Mouse (Mus musculus) ES-Bruce4 (cell line): ENCODE data around the gene Sipa1l2. TPM values are rescaled to one million over a fixed set of nuclear protein-coding genes. Genes with fewer than 3 reads are reported as not detected.

Source experiments
- H3K27ac ChIP-seq: 2 replicates; pipeline ENCODE4 v1.5.1; 2012; ENCODE audit warnings: low read length, inconsistent platforms; ENCODE audit not compliant: insufficient read depth
- H3K27me3 ChIP-seq: 2 replicates; pipeline ENCODE4 v1.6.1; 2012; ENCODE audit warnings: mild to moderate bottlenecking, low read length, inconsistent platforms; ENCODE audit not compliant: control insufficient read depth, poor library complexity, insufficient read depth, severe bottlenecking
- H3K36me3 ChIP-seq: 2 replicates; pipeline ENCODE4 v1.6.1; 2012; ENCODE audit warnings: inconsistent platforms, mild to moderate bottlenecking, low read length, moderate library complexity; ENCODE audit not compliant: control insufficient read depth, poor library complexity, insufficient read depth, severe bottlenecking
- H3K4me1 ChIP-seq: one replicate; pipeline ENCODE4 v1.8.1; 2011; ENCODE audit warnings: low read length; ENCODE audit not compliant: control insufficient read depth, insufficient read depth
- H3K4me3 ChIP-seq: 2 replicates; pipeline ENCODE4 v1.5.1; 2011; ENCODE audit warnings: low read depth, mild to moderate bottlenecking, low read length
- H3K9ac ChIP-seq: 2 replicates; pipeline ENCODE4 v1.6.1; 2012; ENCODE audit warnings: low read depth, mild to moderate bottlenecking, inconsistent platforms; ENCODE audit not compliant: poor library complexity, severe bottlenecking
- H3K9me3 ChIP-seq: replicated peaks from 2 replicates; pipeline ENCODE4 v1.6.1; 2012; ENCODE audit warnings: mild to moderate bottlenecking, low read length, inconsistent platforms; ENCODE audit not compliant: control insufficient read depth, poor library complexity, insufficient read depth, severe bottlenecking
- CTCF ChIP-seq: IDR thresholded peaks from one replicate; pipeline ENCODE4 v1.8.1; 2011; ENCODE audit warnings: low read depth, low read length
- EP300 ChIP-seq: IDR thresholded peaks from 2 replicates; pipeline ENCODE4 v1.6.1; 2011; ENCODE audit warnings: low read depth, low read length; ENCODE audit not compliant: insufficient read depth
- POLR2A ChIP-seq: IDR thresholded peaks from one replicate; pipeline ENCODE4 v1.8.1; 2011; ENCODE audit warnings: low read length; ENCODE audit not compliant: insufficient read depth
- polyA plus RNA-seq: library from polyadenylated mRNA; stranded (reverse); fragments of >200 nt; gene quantifications from 2 replicates; pipeline ENCODE4 v1.2.4, GENCODE M21; 2011; ENCODE audit warnings: low read depth; ENCODE audit not compliant: missing spikeins, insufficient read depth, insufficient read length

The Sipa1l2 gene
- polyA plus RNA-seq, 1 experiment = 25.1 TPM

DNA sequence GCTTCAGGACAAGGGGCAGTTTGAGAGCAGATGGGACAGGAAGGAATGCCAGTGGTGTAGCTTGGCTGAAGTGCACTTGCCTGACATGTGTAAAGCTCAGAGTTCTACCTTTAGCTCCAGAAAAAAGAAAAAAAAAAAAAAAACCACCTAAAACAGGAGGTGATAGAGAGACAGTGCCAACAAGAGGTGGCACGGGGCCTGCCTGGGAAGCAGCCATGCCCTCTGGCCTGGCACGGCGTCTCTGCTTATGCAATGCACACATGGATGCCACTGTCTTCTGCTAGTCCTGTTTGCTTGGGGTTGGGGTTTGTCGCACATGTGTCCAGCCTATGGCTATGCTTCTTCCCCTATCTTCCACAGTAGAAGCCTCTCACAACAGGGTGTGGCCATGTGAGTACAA lies 2.6 kb upstream of the Sipa1l2 start:
- Histone ChIP-seq H3K9me3 (no peaks in the 10 kb centered on the region), H3K4me3 (no peak overlapping the region), H3K27me3 (no peaks in the 10 kb centered on the region), H3K9ac (no peak overlapping the region), H3K36me3 (no peaks in the 10 kb centered on the region), H3K4me1 (no peaks in the 10 kb centered on the region), H3K27ac (no peak overlapping the region)
- TF ChIP-seq POLR2A (no peak), CTCF (no peak), EP300 (no peak)

- no peak for TF ChIP-seq EP300
- TF ChIP-seq CTCF = peak; percentile 20
- no peak overlapping the region for H3K27ac ChIP-seq
- H3K4me3 ChIP-seq = no peak overlapping the region
- peak overlapping the region; percentile 71 for H3K9ac ChIP-seq
- no peaks in the 10 kb centered on the region for H3K4me1 ChIP-seq
- no peaks in the 10 kb centered on the region for H3K36me3 ChIP-seq
- no peaks in the 10 kb centered on the region for H3K9me3 ChIP-seq
- H3K27me3 ChIP-seq = no peaks in the 10 kb centered on the region
Observed at GRCm38 (mm10) chr8:125570835-125571465, 1.3 kb upstream of the Sipa1l2 start.

DNA sequence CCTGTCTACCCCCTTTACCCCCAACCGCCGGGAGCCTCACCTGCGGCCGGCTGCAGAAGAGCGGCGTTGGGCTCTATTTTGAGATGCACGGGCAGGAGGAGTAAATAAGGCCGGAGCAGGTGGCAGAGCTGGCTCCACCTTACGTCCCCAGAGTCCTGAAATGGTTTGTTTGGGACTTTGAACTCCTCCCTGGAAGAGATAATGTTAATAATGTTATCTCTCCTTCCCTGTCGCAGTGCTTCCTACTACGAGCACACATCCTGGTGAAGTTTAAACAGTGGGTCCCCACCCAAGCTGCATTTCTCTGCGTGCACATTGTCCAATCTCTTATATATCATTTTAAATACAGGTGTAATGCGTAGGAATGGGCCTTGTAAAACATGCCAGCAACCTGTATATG lies 781 bp upstream of the Sipa1l2 start:
- no peaks in the 10 kb centered on the region for H3K27me3 ChIP-seq
- H3K4me3 ChIP-seq = peak overlapping the region; percentile 66
- H3K9me3 ChIP-seq = no peaks in the 10 kb centered on the region
- no peaks in the 10 kb centered on the region for H3K36me3 ChIP-seq
- H3K4me1 ChIP-seq = no peaks in the 10 kb centered on the region
- no peak for TF ChIP-seq CTCF
- no peak for TF ChIP-seq EP300
- no peak for TF ChIP-seq POLR2A
- peak overlapping the region; percentile 71 for H3K9ac ChIP-seq
- no peak overlapping the region for H3K27ac ChIP-seq

- Histone ChIP-seq H3K27ac (no peak overlapping the region), H3K27me3 (no peaks in the 10 kb centered on the region), H3K9me3 (no peaks in the 10 kb centered on the region), H3K36me3 (no peaks in the 10 kb centered on the region), H3K4me1 (no peaks in the 10 kb centered on the region), H3K9ac (peak overlapping the region; percentile 95), H3K4me3 (peak overlapping the region; percentile 82)
- TF ChIP-seq POLR2A (no peak), CTCF (no peak), EP300 (no peak)
Observed at GRCm38 (mm10) chr8:125568851-125569532, 616 bp downstream of the Sipa1l2 start.

DNA sequence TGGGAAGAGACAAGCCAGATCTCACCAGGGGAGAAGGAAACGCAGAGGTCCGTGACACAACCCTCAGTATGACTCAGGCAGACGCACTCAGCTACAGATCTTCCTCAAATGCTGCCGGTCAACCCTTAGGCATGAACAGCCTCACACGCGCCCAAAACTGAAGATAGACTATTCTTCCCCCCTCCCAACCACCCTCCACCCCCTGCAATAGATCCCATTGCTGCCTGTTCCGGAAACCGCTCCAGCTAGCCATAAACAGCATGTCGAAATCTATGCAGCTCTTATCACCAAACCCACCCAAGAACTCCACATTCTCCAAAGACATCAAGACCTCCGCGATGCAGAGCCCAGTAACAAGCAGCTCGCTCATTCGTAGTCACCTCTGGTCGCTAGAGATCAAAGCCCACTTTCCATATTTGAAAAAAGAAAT lies 1.2 kb downstream of the Sipa1l2 start:
- H3K27ac ChIP-seq = no peak overlapping the region

DNA sequence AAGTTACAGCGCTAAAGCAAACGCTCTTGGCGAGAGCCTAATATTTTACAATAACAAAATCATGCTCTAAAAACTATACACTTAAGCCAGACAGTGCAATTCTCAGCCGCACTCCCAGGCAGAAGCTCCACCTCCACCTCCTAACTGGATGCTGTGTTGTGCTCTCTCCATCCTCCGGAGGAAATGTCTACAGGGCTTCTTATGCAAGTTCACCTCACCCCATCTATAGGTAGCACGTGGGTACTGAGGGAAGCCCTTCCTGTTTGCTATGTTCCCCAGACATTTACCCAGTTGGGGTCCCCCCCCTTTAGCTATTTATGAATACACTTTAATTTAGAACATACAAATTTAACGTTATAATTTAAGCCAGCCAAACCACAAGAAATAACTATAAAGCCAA lies 2.0 kb downstream of the Sipa1l2 start:
- no peak overlapping the region for H3K27ac ChIP-seq
- no peak overlapping the region for H3K4me3 ChIP-seq
- no peak overlapping the region for H3K9ac ChIP-seq
- no peaks in the 10 kb centered on the region for H3K36me3 ChIP-seq
- TF ChIP-seq EP300 = no peak
- TF ChIP-seq CTCF = no peak
- TF ChIP-seq POLR2A = no peak
- no peaks in the 10 kb centered on the region for H3K27me3 ChIP-seq
- H3K9me3 ChIP-seq = no peaks in the 10 kb centered on the region
- H3K4me1 ChIP-seq = peaks cover 4% of the 10 kb centered on the region

More for the DNA sequence above, 1.2 kb downstream of the Sipa1l2 start:
- Histone ChIP-seq H3K9me3 (no peaks in the 10 kb centered on the region), H3K9ac (0 out of 2 replicates have a peak overlapping the region, but pooled peaks have one; percentile 14), H3K36me3 (no peaks in the 10 kb centered on the region), H3K4me1 (no peaks in the 10 kb centered on the region), H3K4me3 (peak overlapping the region; percentile 82), H3K27me3 (no peaks in the 10 kb centered on the region)
- TF ChIP-seq POLR2A = no peak
- no peak for TF ChIP-seq EP300
- TF ChIP-seq CTCF = no peak
